Mouse (Mus musculus) lung, embryonic 14.5 days (tissue): ENCODE data around the gene Ep400. TPM values are rescaled to one million over a fixed set of nuclear protein-coding genes. Genes with fewer than 3 reads are reported as not detected.

Experiments used
- ATAC-seq: fragments of 200-750 bp; cut with Nextera tagmentation; 2 replicates; pipeline ENCODE4 v1.8.0; 2017; ENCODE audit warnings: mild to moderate bottlenecking, moderate TSS enrichment, moderate library complexity; ENCODE audit not compliant: insufficient read depth
- DNase-seq: peaks from one replicate; pipeline ENCODE4 v3.0.0-alpha.2; 2015
- H3K27ac ChIP-seq: fragments of 300-500 bp; sonication (generic); 2 replicates; pipeline ENCODE4 v1.5.1; 2014; ENCODE audit warnings: low read depth, mild to moderate bottlenecking, moderate library complexity
- H3K27me3 ChIP-seq: fragments of 300-500 bp; sonication (generic); 2 replicates; pipeline ENCODE4 v1.6.1; 2014; ENCODE audit warnings: low read length, control low read depth; ENCODE audit not compliant: insufficient read depth
- H3K36me3 ChIP-seq: fragments of 300-500 bp; sonication (generic); 2 replicates; pipeline ENCODE4 v1.6.1; 2014; ENCODE audit warnings: control low read depth; ENCODE audit not compliant: insufficient read depth
- H3K4me1 ChIP-seq: fragments of 300-500 bp; sonication (generic); 2 replicates; pipeline ENCODE4 v1.6.1; 2014; ENCODE audit warnings: antibody characterized with exemption, control low read depth; ENCODE audit not compliant: insufficient read depth
- H3K4me2 ChIP-seq: fragments of 300-500 bp; sonication (generic); 2 replicates; pipeline ENCODE4 v1.6.1; 2014; ENCODE audit warnings: mild to moderate bottlenecking
- H3K4me3 ChIP-seq: fragments of 300-500 bp; sonication (generic); 2 replicates; pipeline ENCODE4 v1.5.1; 2014; ENCODE audit warnings: low read depth, low read length
- H3K9ac ChIP-seq: fragments of 300-500 bp; sonication (generic); 2 replicates; pipeline ENCODE4 v1.6.1; 2014
- H3K9me3 ChIP-seq: fragments of 300-500 bp; sonication (generic); 2 replicates; pipeline ENCODE4 v1.6.1; 2016; ENCODE audit warnings: low read depth, low read length, control low read depth
- CTCF ChIP-seq: IDR thresholded peaks from 2 replicates; pipeline ENCODE4 v1.5.1; 2016; ENCODE audit warnings: antibody characterized with exemption, low read depth
- WGBS: fragments of 180-500 bp; shearing (Covaris S2); extraction: QIAGEN DNeasy Blood & Tissue Kit; methylation state at CpG from one replicate; pipeline ENCODE4 v1.1.7; 2014; 5-methylcytosine and 5-hydroxymethylcytosine counted together
- polyA plus RNA-seq: library from polyadenylated mRNA; unstranded; fragments of >200 nt; fragmentation: Nextera tagmentation; extraction: Ambion mirVana; gene quantifications from 2 replicates; pipeline ENCODE4 v1.2.1, GENCODE M21; 2014

Gene Ep400
- polyA plus RNA-seq = 52.8 and 60.5 TPM in 2 replicates

DNA sequence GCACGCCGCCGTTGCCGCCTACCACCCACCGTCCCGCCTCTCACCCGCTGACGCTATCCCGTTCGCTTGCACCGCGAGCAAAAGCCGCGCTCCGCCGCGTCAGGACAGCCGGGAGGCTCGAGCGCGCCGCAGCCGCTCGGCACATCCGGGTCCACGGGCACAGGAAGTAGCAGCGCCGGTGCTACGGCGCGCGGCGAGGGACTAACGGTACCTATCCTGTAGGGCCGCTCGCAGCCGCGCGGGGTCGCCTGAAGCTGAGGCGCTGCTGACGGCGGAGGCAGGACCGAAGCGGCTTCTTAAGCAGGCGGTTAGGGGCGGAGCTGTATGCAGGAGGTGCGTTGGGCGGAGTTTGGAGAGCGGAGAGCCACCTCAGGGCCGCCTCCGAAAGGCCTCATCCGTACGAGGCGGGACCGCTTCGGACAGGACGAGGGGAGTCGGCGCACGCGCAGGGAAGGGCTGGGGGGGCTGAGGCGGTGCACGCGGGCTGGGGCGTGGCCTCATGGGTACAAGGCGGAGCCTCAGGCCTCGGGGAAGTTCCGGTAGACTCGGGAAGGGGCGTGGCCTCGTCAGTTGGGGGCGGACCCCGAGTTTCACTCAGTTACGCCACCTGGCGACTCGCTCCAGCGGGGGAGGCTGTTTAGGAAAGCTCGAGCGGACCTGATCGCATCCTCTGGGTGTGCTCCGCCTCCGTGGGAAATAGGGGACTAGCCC is at the start of gene Ep400:
TSS of gene Ep400 (minus strand) at position 270 of the 711 bp plus-strand sequence.
- TF ChIP-seq CTCF = peak; percentile 76
- peak within 1 kb of the TSS; percentile 89 for H3K9ac ChIP-seq
- H3K4me2 ChIP-seq = peak within 1 kb of the TSS; percentile 65
- H3K9me3 ChIP-seq = no peaks in the 10 kb centered on the region
- H3K36me3 ChIP-seq = peaks cover 34% of the 10 kb centered on the region
- ATAC-seq (peak; percentile 98), DNase-seq (peak; percentile 100)
- no peaks in the 10 kb centered on the region for H3K27me3 ChIP-seq
- peak within 1 kb of the TSS; percentile 96 for H3K27ac ChIP-seq
- H3K4me3 ChIP-seq = peak within 1 kb of the TSS; percentile 95
- WGBS = under 1% methylated on average over 83 of the region's 83 CpGs
- H3K4me1 ChIP-seq = peaks cover 7% of the 10 kb centered on the region; the same call in 1 of the 2 replicates

GRCm38 (mm10) chr5:110809667-110810325 is 39.3 kb upstream of the Ep400 start, which contains the start of gene Ulk1:
Gene Ulk1 (minus strand): TSS chr5:110810097.
- ATAC-seq (peak; percentile 92), DNase-seq (peak; percentile 100)
- Histone ChIP-seq H3K27ac (peak within 1 kb of the TSS; percentile 87), H3K4me1 (peaks cover 14% of the 10 kb centered on the region), H3K9ac (peak within 1 kb of the TSS; percentile 95), H3K9me3 (no peaks in the 10 kb centered on the region), H3K4me2 (peak within 1 kb of the TSS; percentile 91), H3K27me3 (no peaks in the 10 kb centered on the region), H3K4me3 (peak within 1 kb of the TSS; percentile 97), H3K36me3 (peaks cover 26% of the 10 kb centered on the region; the same call in 1 of the 2 replicates)
- TF ChIP-seq CTCF = no peak
- WGBS = under 1% methylated on average over 78 of the region's 80 CpGs

- H3K9me3 ChIP-seq = no peaks in the 10 kb centered on the region
- H3K4me1 ChIP-seq = peaks cover 14% of the 10 kb centered on the region
- H3K9ac ChIP-seq = peak overlapping the region; percentile 95
- H3K27me3 ChIP-seq = no peaks in the 10 kb centered on the region
- ATAC-seq = no peak; the same call in 1 of the 2 replicates
- H3K27ac ChIP-seq = peak overlapping the region; percentile 87
- DNase-seq = peak; percentile 38
- under 1% methylated on average over 27 of the region's 27 CpGs for WGBS
- H3K36me3 ChIP-seq = peaks cover 31% of the 10 kb centered on the region; the same call in 1 of the 2 replicates
- no peak for TF ChIP-seq CTCF
- H3K4me2 ChIP-seq = peak overlapping the region; percentile 91
- peak overlapping the region; percentile 97 for H3K4me3 ChIP-seq
Measured at GRCm38 (mm10) chr5:110808821-110809666, 38.5 kb upstream of the Ep400 start.

- H3K27ac ChIP-seq = peak overlapping the region; percentile 87
- no peak for TF ChIP-seq CTCF
- DNase-seq (peak; percentile 94), ATAC-seq (peak; percentile 68)
- H3K4me2 ChIP-seq = peak overlapping the region; percentile 91
- peak overlapping the region; percentile 97 for H3K4me3 ChIP-seq
- H3K9me3 ChIP-seq = no peaks in the 10 kb centered on the region
- 2% methylated on average over 14 of the region's 14 CpGs for WGBS
- peak overlapping the region; percentile 95 for H3K9ac ChIP-seq
- H3K27me3 ChIP-seq = no peaks in the 10 kb centered on the region
- H3K36me3 ChIP-seq = peaks cover 34% of the 10 kb centered on the region; the same call in 1 of the 2 replicates
- H3K4me1 ChIP-seq = peaks cover 14% of the 10 kb centered on the region
Measured at GRCm38 (mm10) chr5:110808061-110808631, 37.6 kb upstream of the Ep400 start.

DNA sequence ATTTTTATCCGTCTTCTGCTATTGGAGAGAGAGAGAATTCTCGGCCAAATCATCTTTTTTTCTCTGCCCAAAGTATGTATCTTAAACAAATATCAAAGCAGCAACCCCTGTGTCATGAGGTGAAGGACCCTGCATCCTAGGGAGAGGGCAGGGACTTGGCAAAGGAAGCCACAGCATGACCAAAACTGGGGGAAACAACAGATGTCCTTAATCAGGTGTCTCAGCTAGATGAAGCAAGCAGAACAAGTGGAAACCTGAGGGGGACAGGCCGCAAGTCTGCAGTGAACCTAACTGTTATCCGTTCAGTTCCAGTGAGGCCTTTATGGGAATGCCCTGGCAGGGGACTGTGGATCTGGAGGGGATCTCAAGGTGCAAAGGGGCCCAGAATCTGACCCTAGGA is 36.9 kb upstream of the Ep400 start:
- Histone ChIP-seq H3K9me3 (no peaks in the 10 kb centered on the region), H3K27ac (peak overlapping the region; percentile 73), H3K4me2 (peak overlapping the region; percentile 91), H3K27me3 (no peaks in the 10 kb centered on the region), H3K4me3 (peak overlapping the region; percentile 97), H3K9ac (peak overlapping the region; percentile 95), H3K36me3 (peaks cover 34% of the 10 kb centered on the region; the same call in 1 of the 2 replicates), H3K4me1 (peaks cover 14% of the 10 kb centered on the region)
- no peak for TF ChIP-seq CTCF
- 72% methylated on average over 4 of the region's 4 CpGs for WGBS
- ATAC-seq (no peak), DNase-seq (no peak)

DNA sequence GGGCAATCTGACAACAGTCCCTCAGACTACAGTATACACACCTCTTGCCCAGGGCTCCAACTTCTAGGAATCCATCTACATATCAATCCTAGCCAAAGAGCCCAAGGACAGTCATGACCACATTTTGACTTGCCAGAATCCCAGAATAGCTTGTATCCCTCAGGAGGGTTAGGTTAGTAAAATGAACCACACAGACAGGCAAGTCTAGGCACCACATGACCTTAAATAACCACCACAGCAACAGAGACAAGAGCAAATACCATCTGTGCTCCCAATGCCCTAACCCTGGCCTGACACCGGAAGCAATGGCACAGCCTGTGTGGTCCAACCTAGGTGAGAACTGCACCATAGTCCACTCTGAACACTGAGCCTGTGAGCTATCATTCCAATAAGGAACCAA is 36.2 kb upstream of the Ep400 start:
- ATAC-seq (no peak), DNase-seq (no peak)
- H3K36me3 ChIP-seq = peaks cover 42% of the 10 kb centered on the region; the same call in 1 of the 2 replicates
- peaks cover 14% of the 10 kb centered on the region for H3K4me1 ChIP-seq
- H3K27ac ChIP-seq = no peak overlapping the region
- H3K4me3 ChIP-seq = no peak overlapping the region
- no peak overlapping the region for H3K4me2 ChIP-seq
- H3K9ac ChIP-seq = no peak overlapping the region
- no peaks in the 10 kb centered on the region for H3K9me3 ChIP-seq
- WGBS = 82% methylated on average over 1 of the region's 1 CpGs
- H3K27me3 ChIP-seq = no peaks in the 10 kb centered on the region
- no peak for TF ChIP-seq CTCF
